Mouse (Mus musculus): ENCODE results near the gene Sart3. TPM values are rescaled to one million over a fixed set of nuclear protein-coding genes. Genes with fewer than 3 reads are reported as not detected.
"Not testable (repeated sequence)": the region's sequence is repeated elsewhere in the genome, so short reads cannot be mapped to it uniquely, and the experiment has no call there.

Gene Sart3
- 90.9 and 100 TPM in 2 replicates for polyA plus RNA-seq (2016; fragmentation: Nextera tagmentation; extraction: Ambion mirVana)

GRCm38 (mm10) chr5:113772450-113772895 is at the start of gene Sart3, which contains the start of gene Iscu:
Gene Sart3 (minus strand): TSS chr5:113772510.
Gene Iscu (plus strand): TSS chr5:113772748.
- H3K27ac ChIP-seq: peak within 1 kb of the TSS; percentile 98
- WGBS: under 1% methylated on average over 49 of the region's 49 CpGs
- H3K27me3 ChIP-seq (ENCODE audit: low read depth, poor library complexity, severe bottlenecking): no peaks in the 10 kb centered on the region
- H3K36me3 ChIP-seq: peaks cover 57% of the 10 kb centered on the region
- peaks cover 28% of the 10 kb centered on the region for H3K4me1 ChIP-seq
- peak within 1 kb of the TSS; percentile 95 for H3K4me3 ChIP-seq
- DNase-seq (ENCODE audit: low spot score): peak; percentile 96
- no peaks in the 10 kb centered on the region for H3K9me3 ChIP-seq (replicated peaks)

- Histone ChIP-seq H3K9me3 (replicated peaks) (no peaks in the 10 kb centered on the region), H3K27ac (no peak overlapping the region), H3K4me1 (peaks cover 23% of the 10 kb centered on the region), H3K36me3 (no peaks in the 10 kb centered on the region), H3K27me3 (ENCODE audit: low read depth, poor library complexity, severe bottlenecking) (peaks cover 12% of the 10 kb centered on the region; the same call in 1 of the 2 replicates), H3K4me3 (no peak overlapping the region)
- 74% methylated on average over 14 of the region's 14 CpGs for WGBS
- DNase-seq (ENCODE audit: low spot score): no peak
Observed at GRCm38 (mm10) chr5:113818572-113818971, 46.3 kb upstream of the Sart3 start.

DNA sequence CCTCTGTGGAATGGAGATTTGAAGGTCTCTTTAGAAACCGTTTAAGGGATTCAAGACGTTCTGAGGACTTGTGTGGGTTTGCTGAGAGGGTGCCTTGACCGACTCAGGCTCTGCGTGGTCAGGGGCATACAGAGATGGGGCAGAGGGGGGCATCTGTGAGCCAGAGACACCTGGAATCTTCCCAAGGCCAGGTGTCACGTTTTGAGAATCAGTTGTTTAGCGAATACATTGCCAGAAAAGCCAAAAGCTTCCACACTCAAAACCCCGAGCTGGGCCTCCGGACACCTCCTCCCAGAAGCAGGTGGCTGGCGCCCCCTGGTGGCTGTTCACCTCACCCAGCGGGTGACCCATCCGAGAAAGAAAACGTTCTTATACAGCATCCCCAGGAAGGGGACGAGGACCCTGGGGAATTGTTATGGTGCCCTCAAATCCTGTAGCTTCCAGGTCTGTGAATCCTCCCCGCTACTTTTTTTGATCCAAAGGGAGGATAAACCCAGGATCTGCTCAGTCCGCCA is 43.4 kb upstream of the Sart3 start:
- Histone ChIP-seq H3K4me1 (peaks cover 23% of the 10 kb centered on the region), H3K36me3 (no peaks in the 10 kb centered on the region), H3K27me3 (ENCODE audit: low read depth, poor library complexity, severe bottlenecking) (peaks cover 12% of the 10 kb centered on the region; the same call in 1 of the 2 replicates), H3K9me3 (replicated peaks) (no peaks in the 10 kb centered on the region), H3K27ac (no peak overlapping the region), H3K4me3 (no peak overlapping the region)
- WGBS: 16% methylated on average over 15 of the region's 15 CpGs
- DNase-seq (ENCODE audit: low spot score): peak; percentile 96

GRCm38 (mm10) chr5:113815041-113815389 is 42.7 kb upstream of the Sart3 start:
- DNase-seq (ENCODE audit: low spot score): no peak
- 52% methylated on average over 11 of the region's 11 CpGs for WGBS
- H3K36me3 ChIP-seq: no peaks in the 10 kb centered on the region

DNA sequence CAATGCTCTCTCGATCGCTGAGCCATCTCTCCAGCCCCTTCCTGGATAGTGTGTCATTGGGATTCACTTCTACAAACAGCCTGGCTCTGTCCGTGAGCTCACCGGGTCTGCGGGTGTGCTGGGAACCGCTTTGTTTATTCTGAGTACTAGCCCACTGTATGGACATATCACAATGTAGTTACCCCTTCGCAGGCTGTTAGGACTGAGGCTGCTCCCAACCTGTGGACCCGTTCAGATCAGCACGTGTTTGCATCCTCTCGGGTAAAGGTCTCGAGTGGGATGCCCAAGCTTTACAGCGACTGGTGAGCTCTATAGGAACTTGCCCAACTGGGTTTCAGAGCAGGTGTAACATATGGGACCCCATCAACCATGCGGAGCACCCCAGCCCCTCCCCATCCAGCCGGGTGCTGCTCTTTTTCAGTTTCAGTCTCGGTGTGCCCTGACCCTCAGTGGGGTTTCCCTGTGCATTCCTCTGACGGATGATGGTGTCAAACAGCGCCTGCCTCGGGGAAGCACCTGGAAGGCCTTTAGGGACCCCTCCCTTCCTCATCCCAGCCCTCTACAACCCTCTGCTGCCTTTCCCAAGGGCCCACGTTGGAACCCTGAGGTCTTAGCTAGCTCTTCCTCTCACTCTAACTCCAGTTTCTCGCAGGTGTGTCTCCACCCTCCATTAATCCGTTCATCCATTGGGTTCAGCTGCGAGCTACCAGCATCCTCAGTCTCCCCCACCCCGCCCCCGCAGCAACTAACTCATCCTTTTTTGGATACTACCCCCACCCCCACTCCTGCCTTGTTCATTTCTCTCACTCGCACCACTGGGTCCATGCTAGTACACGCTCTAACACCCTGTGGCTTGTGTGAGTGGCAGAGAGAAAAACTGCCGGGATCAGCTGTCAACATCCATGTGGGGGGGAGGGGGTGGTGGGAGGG is 42.1 kb upstream of the Sart3 start:
- H3K36me3 ChIP-seq: no peaks in the 10 kb centered on the region
- no peak for DNase-seq (ENCODE audit: low spot score)
- no peak overlapping the region for H3K4me3 ChIP-seq
- no peaks in the 10 kb centered on the region for H3K9me3 ChIP-seq (replicated peaks)
- WGBS: 39% methylated on average over 27 of the region's 27 CpGs
- peaks cover 23% of the 10 kb centered on the region for H3K4me1 ChIP-seq
- peaks cover 12% of the 10 kb centered on the region; the same call in 1 of the 2 replicates for H3K27me3 ChIP-seq (ENCODE audit: low read depth, poor library complexity, severe bottlenecking)
- H3K27ac ChIP-seq: 0 out of 2 replicates have a peak overlapping the region, but pooled peaks have one; percentile 9

More at GRCm38 (mm10) chr5:113815041-113815389, 42.7 kb upstream of the Sart3 start:
- Histone ChIP-seq H3K9me3 (replicated peaks) (no peaks in the 10 kb centered on the region), H3K4me1 (peaks cover 23% of the 10 kb centered on the region), H3K27me3 (ENCODE audit: low read depth, poor library complexity, severe bottlenecking) (peaks cover 12% of the 10 kb centered on the region; the same call in 1 of the 2 replicates), H3K4me3 (no peak overlapping the region), H3K27ac (no peak overlapping the region)

DNA sequence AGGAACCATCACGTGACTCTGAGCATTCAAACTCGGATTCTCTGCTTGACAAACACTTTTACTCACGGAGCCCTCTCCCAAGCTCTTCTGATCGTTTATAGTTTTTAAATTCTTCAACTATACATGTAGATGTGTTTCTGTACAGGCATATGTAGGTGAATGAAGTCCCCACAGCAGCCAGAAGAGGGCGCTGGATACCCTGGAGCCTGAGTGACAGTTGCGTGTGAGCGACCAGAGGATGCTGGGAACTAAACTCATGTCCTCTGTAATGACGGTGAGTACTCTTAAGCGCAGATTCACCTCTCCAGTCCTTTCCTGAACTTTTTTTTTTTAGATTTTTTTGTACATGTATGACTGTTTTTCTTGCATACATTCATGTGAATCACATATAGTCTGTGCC is 41.3 kb upstream of the Sart3 start:
- no peak for DNase-seq (ENCODE audit: low spot score)
- Histone ChIP-seq H3K36me3 (no peaks in the 10 kb centered on the region), H3K27me3 (ENCODE audit: low read depth, poor library complexity, severe bottlenecking) (peaks cover 12% of the 10 kb centered on the region; the same call in 1 of the 2 replicates), H3K27ac (no peak overlapping the region), H3K4me1 (peaks cover 27% of the 10 kb centered on the region), H3K4me3 (no peak overlapping the region), H3K9me3 (replicated peaks) (no peaks in the 10 kb centered on the region)
- WGBS: 24% methylated on average over 9 of the region's 9 CpGs

DNA sequence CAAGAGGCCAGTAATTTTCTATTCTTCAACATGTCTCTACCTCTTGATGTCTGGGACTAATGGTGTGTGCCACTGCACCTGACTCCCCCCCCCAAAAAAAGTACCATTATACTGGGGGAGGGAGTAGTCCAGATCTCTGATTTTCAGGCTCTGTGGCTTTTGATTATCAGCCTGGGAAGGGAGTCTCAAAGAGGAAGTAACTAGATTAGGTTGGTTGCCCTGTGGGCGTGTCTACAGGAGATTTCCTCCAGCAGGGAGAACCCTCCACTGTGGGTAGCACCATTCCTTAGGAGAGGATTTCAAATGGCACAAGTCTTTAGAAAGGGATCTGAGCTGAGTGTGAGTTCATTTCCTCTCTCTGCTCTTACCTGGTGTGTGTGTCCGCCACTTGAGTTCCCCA is 40.3 kb upstream of the Sart3 start:
- Histone ChIP-seq H3K27ac (no peak overlapping the region), H3K4me1 (peaks cover 34% of the 10 kb centered on the region), H3K4me3 (no peak overlapping the region), H3K36me3 (no peaks in the 10 kb centered on the region), H3K9me3 (replicated peaks) (no peaks in the 10 kb centered on the region), H3K27me3 (ENCODE audit: low read depth, poor library complexity, severe bottlenecking) (peaks cover 12% of the 10 kb centered on the region; the same call in 1 of the 2 replicates)
- WGBS: 89% methylated on average over 2 of the region's 2 CpGs
- no peak for DNase-seq (ENCODE audit: low spot score)

- H3K4me1 ChIP-seq: peaks cover 41% of the 10 kb centered on the region
- peaks cover 12% of the 10 kb centered on the region; the same call in 1 of the 2 replicates for H3K27me3 ChIP-seq (ENCODE audit: low read depth, poor library complexity, severe bottlenecking)
- not testable (repeated sequence) for DNase-seq (ENCODE audit: low spot score); H3K36me3 ChIP-seq; H3K27ac ChIP-seq; H3K4me3 ChIP-seq; H3K9me3 ChIP-seq (replicated peaks)
- 23% methylated on average over 11 of the region's 12 CpGs for WGBS
Observed at GRCm38 (mm10) chr5:113811824-113812420, 39.6 kb upstream of the Sart3 start.

DNA sequence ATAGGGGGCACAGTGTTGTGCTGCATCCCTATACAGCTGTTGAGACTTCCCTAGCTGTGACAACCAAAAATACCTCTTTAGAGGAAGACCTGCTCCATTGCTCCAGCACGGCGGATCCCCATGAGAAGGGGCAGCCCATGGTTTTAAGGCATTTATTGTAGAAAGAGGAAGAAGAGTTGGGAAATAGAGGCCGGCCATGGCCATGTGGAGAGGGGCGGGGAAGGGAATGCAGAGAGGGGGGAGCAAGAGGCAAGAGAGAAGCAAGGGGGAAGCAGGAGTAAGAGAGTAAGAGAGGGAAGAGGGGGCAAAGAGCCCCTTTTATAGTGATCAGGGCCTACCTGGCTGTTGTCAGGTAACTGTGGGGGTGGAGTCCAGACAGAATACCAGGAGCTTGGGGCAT is 37.8 kb upstream of the Sart3 start:
- no peak for DNase-seq (ENCODE audit: low spot score)
- Histone ChIP-seq H3K4me1 (peaks cover 53% of the 10 kb centered on the region), H3K27me3 (ENCODE audit: low read depth, poor library complexity, severe bottlenecking) (peaks cover 10% of the 10 kb centered on the region; the same call in 1 of the 2 replicates), H3K9me3 (replicated peaks) (no peaks in the 10 kb centered on the region), H3K36me3 (no peaks in the 10 kb centered on the region), H3K27ac (0 out of 2 replicates have a peak overlapping the region, but pooled peaks have one; percentile 7), H3K4me3 (no peak overlapping the region)
- 93% methylated on average over 4 of the region's 4 CpGs for WGBS

DNA sequence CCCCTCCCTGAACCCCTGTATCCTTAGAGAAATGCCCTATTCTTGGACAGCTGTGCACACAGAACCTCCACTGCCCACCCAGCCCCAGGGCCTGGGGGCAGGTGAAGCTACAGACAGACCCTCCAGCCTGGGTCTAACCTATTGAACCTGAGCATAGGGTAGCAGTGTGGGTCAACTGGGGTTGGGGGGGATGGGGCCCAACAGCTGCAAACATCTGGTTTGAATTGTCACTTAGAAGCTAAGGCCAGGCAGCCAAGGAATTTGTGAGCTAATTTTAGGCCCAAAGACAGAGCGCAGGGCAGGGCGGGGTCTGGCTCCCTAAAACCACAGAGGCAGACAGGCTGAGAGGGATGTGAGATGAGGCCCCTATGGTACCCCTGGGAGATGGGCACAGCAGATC is 35.9 kb upstream of the Sart3 start:
- Histone ChIP-seq H3K4me3 (peak overlapping the region; percentile 30), H3K27ac (peak overlapping the region; percentile 85), H3K36me3 (no peaks in the 10 kb centered on the region), H3K9me3 (replicated peaks) (no peaks in the 10 kb centered on the region), H3K4me1 (peaks cover 60% of the 10 kb centered on the region), H3K27me3 (ENCODE audit: low read depth, poor library complexity, severe bottlenecking) (no peaks in the 10 kb centered on the region)
- 12% methylated on average over 2 of the region's 2 CpGs for WGBS
- DNase-seq (ENCODE audit: low spot score): peak; percentile 81

GRCm38 (mm10) chr5:113807712-113808111 is 35.4 kb upstream of the Sart3 start:
- Histone ChIP-seq H3K27ac (peak overlapping the region; percentile 85), H3K4me1 (peaks cover 64% of the 10 kb centered on the region), H3K4me3 (peak overlapping the region; percentile 30), H3K9me3 (replicated peaks) (no peaks in the 10 kb centered on the region), H3K27me3 (ENCODE audit: low read depth, poor library complexity, severe bottlenecking) (no peaks in the 10 kb centered on the region), H3K36me3 (no peaks in the 10 kb centered on the region)
- peak; percentile 62 for DNase-seq (ENCODE audit: low spot score)
- WGBS: 15% methylated on average over 9 of the region's 9 CpGs

DNA sequence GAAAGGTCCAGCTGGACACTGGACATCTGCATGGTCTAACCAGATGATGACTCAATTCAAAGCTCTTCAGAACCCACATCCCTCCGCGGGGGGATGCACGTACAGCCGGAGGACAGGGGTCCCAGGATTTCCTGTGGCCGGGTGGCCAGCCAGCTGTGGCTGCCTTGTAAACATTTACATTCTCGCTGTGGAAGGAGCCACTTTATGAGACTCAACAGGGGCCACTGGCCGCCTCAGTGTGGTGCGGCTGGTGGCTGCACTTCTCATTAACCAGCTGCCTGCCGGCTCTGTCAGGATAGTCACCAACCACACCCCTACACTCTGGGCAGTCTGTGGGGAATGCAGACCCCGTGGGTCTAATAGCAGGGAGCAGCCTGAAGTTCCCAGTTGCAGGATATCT is 34.1 kb upstream of the Sart3 start:
- peak overlapping the region; percentile 21; the same call in 1 of the 2 replicates for H3K4me3 ChIP-seq
- WGBS: 14% methylated on average over 10 of the region's 10 CpGs
- peak overlapping the region; percentile 85 for H3K27ac ChIP-seq
- H3K27me3 ChIP-seq (ENCODE audit: low read depth, poor library complexity, severe bottlenecking): no peaks in the 10 kb centered on the region
- peak; percentile 57 for DNase-seq (ENCODE audit: low spot score)
- peaks cover 71% of the 10 kb centered on the region for H3K4me1 ChIP-seq
- no peaks in the 10 kb centered on the region for H3K36me3 ChIP-seq
- no peaks in the 10 kb centered on the region for H3K9me3 ChIP-seq (replicated peaks)
